Mouse (Mus musculus): ENCODE measurements around the gene Fam117b. TPM values are rescaled to one million over a fixed set of nuclear protein-coding genes. Genes with fewer than 3 reads are reported as not detected.

Gene Fam117b
- total RNA-seq, 1 experiment from 2014 or later: 31.0 TPM

DNA sequence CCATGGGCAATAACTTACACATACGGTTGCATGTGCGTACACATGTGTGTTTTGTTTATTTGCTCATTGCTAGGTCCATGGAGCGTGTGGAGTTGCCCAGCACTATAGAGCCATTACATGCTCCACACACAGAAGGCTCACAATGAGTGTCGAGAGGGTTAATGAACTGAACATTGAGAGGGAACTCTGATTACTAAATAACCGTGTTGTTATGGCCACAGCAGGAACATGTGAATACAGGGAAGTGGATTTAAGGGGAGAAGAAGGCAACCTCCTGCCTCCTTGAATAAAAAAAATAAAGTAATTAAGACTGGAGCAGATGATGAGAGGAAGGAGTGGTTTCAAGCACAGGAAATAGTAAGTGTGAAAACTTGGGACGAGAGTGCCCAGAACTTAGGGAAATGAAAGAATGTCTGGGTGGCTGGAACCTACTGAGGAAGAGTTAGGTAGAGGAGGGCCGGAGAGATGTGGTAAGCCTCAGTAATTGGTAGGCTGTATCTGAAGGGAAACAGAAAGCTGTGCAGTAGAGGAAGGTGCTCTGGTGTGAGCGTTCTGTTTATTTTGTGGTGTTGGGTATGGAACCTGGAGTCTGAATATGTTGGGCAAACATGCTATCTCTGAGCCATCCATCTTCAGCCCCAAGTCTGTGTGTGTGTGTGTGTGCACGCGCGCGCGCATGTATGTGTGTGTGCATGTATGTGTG is 5.8 kb upstream of the Fam117b start:
- ATAC-seq (replicated peaks in 1 of 2; ENCODE audit: insufficient read depth in 1 of 2, low FRiP score in 2 of 2, low TSS enrichment in 1 of 2, low read depth in 1 of 2, poor library complexity in 2 of 2, severe bottlenecking in 2 of 2): peak; percentile 70 to 80

DNA sequence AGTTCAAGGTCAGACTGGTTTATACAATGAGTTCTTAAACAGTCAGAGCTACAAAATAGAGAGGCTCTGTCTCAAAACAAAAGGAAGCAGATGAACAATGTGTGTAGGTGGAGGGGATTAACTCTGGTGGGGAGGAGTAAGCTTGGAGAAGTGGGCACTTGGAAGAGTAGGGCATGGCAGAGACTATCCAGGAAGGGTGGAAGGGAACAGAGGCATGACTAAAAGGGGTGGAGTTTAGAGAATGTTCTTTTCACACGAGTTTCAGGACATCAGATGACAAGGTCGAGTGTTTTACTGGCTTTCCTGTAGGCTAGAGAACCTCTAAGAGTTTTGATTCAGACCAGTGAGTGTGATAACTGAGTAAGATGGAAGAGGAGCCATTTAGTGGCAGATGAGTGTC is 5.1 kb upstream of the Fam117b start:
- no peak for ATAC-seq (replicated peaks in 1 of 2; ENCODE audit: insufficient read depth in 1 of 2, low FRiP score in 2 of 2, low TSS enrichment in 1 of 2, low read depth in 1 of 2, poor library complexity in 2 of 2, severe bottlenecking in 2 of 2)

DNA sequence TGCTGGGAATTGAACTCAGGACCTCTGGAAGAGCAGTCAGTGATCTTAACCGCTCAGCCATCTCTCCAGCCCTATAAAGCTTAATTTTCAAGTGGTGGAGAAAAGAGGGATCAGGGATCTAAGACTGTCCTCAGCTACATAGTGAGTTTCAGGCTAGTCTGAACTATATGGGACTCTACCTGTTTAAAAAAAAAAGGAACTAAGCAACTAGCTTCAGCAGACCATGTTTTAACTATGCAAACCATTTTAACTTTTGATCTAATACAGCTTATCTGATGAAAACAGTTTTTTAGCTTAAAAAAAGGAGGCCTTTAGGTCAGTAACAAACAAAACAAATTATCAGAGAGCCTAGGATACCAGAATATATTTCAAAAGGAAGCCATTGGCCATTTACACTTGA is 1.9 kb upstream of the Fam117b start:
- no peak for ATAC-seq (replicated peaks in 1 of 2; ENCODE audit: insufficient read depth in 1 of 2, low FRiP score in 2 of 2, low TSS enrichment in 1 of 2, low read depth in 1 of 2, poor library complexity in 2 of 2, severe bottlenecking in 2 of 2)

DNA sequence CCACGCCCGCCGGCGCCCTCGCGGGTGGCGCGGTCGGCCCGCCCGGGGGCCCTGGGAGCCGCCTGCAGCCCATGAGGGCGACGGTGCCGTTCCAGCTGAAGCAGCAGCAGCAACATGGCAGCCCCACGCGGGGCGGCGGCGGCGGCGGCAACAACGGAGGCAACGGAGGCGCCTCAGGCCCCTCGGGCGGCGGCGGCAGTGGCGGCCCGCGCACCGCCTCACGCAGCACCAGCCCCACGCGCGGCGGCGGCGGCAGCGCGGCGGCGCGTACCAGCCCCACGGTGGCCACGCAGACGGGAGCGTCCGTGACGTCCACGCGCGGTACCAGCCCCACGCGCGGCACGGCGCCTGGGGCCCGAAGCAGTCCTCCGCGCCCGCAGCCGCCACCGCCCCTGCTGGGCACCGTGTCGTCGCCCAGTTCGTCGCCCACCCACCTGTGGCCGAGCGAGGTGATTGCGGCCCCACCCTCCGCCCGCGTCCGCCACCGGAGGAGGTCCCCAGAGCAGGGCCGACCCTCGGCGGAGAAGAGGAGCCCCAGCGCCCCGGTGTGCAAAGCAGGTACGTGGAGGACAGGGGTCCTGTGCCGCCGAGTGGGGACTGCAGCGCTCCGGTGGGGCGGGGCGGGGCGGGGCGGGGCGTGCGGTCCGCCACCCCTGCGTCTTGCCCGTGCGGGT is 526 bp downstream of the Fam117b start:
- no peak for ATAC-seq (replicated peaks in 1 of 2; ENCODE audit: insufficient read depth in 1 of 2, low FRiP score in 2 of 2, low TSS enrichment in 1 of 2, low read depth in 1 of 2, poor library complexity in 2 of 2, severe bottlenecking in 2 of 2)

DNA sequence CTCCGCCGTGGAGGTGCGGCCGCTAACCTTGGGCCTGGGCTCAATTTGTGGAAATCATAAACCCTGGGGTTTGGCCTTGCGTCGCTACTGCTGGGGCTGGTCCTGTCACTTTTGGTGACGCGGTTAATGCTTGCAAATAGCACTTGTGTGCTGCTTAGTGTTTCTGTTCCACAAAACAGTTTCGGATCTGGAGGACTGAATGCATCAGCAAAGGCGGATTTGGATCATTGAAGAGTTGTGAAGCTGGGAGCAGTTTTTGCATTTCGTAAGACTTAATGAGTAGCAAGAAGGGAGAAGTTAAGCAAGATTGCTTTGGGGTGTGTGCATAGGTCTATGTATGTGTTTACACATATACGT is 1.0 kb downstream of the Fam117b start:
- peak; percentile 4 to 41; a peak in 1 of 4 replicates for ATAC-seq (replicated peaks in 1 of 2; ENCODE audit: insufficient read depth in 1 of 2, low FRiP score in 2 of 2, low TSS enrichment in 1 of 2, low read depth in 1 of 2, poor library complexity in 2 of 2, severe bottlenecking in 2 of 2)

- no peak for ATAC-seq (replicated peaks in 1 of 2; ENCODE audit: insufficient read depth in 1 of 2, low FRiP score in 2 of 2, low TSS enrichment in 1 of 2, low read depth in 1 of 2, poor library complexity in 2 of 2, severe bottlenecking in 2 of 2)
Observed at GRCm38 (mm10) chr1:59914799-59915198, 2.0 kb downstream of the Fam117b start.

GRCm38 (mm10) chr1:59915843-59916610 is 3.2 kb downstream of the Fam117b start:
- ATAC-seq (replicated peaks in 1 of 2; ENCODE audit: insufficient read depth in 1 of 2, low FRiP score in 2 of 2, low TSS enrichment in 1 of 2, low read depth in 1 of 2, poor library complexity in 2 of 2, severe bottlenecking in 2 of 2): no peak

DNA sequence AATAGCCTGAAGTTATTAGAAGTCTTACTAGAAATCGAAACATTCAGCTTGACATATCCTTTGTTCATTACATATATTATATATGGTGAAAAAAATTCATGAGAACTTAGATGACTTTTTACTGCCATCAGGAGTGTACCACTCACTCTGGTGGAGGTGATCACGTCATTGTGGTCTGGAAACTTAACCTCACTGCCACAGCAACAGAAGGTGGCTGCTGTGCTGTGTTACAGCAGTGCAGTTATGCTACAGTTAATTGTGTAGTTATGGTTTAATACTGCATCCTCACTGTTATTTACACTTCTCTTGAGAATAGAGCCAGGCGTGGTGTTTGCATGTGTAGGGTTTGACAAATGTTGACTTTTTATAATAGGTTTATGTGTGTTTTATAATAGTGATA is 4.6 kb downstream of the Fam117b start:
- ATAC-seq (replicated peaks in 1 of 2; ENCODE audit: insufficient read depth in 1 of 2, low FRiP score in 2 of 2, low TSS enrichment in 1 of 2, low read depth in 1 of 2, poor library complexity in 2 of 2, severe bottlenecking in 2 of 2): peak; percentile 38 to 39; a peak in 2 of 4 replicates

- no peak for ATAC-seq (replicated peaks in 1 of 2; ENCODE audit: insufficient read depth in 1 of 2, low FRiP score in 2 of 2, low TSS enrichment in 1 of 2, low read depth in 1 of 2, poor library complexity in 2 of 2, severe bottlenecking in 2 of 2)
Observed at GRCm38 (mm10) chr1:59918075-59918474, 5.3 kb downstream of the Fam117b start.

DNA sequence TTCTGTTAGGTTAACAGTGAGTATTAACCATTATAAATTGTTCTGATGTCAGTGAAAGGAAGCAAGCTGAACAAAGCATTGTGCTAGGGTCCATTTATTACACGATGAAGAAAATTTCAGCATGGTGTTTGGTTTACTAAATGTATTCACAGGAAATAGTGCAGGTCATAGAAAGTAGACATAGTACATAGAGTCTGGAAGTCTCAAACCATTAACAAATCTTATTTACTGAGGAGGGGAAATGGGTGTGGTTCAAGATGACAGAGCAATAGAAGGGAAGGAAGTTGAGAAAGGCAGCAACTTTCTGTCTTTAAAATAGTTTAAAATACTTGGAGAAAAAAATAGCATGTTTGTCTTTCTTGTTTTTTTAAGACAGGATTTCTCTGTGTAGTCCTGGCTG is 10.4 kb downstream of the Fam117b start:
- peak; percentile 29 to 48; a peak in 1 of 4 replicates for ATAC-seq (replicated peaks in 1 of 2; ENCODE audit: insufficient read depth in 1 of 2, low FRiP score in 2 of 2, low TSS enrichment in 1 of 2, low read depth in 1 of 2, poor library complexity in 2 of 2, severe bottlenecking in 2 of 2)

DNA sequence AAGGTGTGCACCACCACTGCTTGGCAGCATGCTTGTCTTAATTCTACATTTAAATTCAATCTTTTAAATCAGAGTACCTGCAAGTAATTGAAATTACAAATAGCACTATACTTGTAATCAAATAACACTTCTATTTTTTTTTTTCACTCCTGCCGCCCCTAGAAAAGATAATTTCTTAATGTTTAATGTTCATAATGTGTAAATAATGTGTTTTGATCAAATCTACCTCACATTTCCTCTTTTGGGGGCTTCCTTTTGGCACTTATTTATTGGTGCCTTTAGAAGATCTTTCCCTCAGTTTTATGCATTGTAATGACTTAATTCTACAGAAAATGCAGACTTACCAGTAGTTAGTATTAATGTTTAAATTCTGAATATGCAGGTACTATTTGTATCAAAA is 10.9 kb downstream of the Fam117b start:
- ATAC-seq (replicated peaks in 1 of 2; ENCODE audit: insufficient read depth in 1 of 2, low FRiP score in 2 of 2, low TSS enrichment in 1 of 2, low read depth in 1 of 2, poor library complexity in 2 of 2, severe bottlenecking in 2 of 2): no peak

DNA sequence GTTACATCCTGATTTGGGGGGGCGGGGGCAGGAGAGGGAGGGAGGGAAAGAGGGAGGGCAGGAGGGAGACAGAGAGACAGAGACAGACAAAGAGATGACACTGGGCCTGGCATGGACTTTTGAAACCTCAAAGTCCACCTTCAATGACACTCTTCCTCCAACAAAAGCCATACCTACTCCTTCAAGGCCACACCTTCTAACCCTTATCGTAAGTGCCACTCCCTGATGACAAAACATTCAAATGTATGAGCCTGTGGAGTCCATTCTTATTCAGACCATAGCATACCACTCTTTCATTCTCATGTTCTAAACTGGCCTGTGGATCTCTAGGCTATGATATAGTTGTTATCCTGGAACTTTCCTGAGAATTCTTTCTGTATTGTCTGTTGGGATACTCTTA is 11.6 kb downstream of the Fam117b start:
- ATAC-seq (replicated peaks in 1 of 2; ENCODE audit: insufficient read depth in 1 of 2, low FRiP score in 2 of 2, low TSS enrichment in 1 of 2, low read depth in 1 of 2, poor library complexity in 2 of 2, severe bottlenecking in 2 of 2): no peak

- no peak for ATAC-seq (replicated peaks in 1 of 2; ENCODE audit: insufficient read depth in 1 of 2, low FRiP score in 2 of 2, low TSS enrichment in 1 of 2, low read depth in 1 of 2, poor library complexity in 2 of 2, severe bottlenecking in 2 of 2)
Observed at GRCm38 (mm10) chr1:59926021-59926672, 13.3 kb downstream of the Fam117b start.

- no peak for ATAC-seq (replicated peaks in 1 of 2; ENCODE audit: insufficient read depth in 1 of 2, low FRiP score in 2 of 2, low TSS enrichment in 1 of 2, low read depth in 1 of 2, poor library complexity in 2 of 2, severe bottlenecking in 2 of 2)
Observed at GRCm38 (mm10) chr1:59927131-59927680, 14.4 kb downstream of the Fam117b start.

DNA sequence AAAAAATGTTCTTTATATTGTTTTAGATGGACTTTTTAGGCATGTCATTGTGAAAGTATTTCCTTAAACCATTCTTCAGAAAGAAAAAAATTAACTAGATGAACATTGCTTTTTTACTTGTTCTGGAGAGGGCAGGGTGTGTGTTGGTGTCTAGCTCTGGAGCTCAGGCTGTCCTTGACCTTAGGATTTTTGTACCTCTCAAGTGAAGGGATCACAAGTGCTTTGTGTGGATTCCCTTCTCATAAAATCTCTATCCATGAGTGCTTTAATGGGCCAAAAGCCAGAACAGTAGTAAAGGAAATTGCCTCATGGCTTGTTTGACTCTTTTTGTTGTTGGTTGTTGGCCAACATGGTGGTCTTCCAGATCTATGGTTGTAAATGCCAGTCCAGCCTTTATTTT is 18.1 kb downstream of the Fam117b start:
- ATAC-seq (replicated peaks in 1 of 2; ENCODE audit: insufficient read depth in 1 of 2, low FRiP score in 2 of 2, low TSS enrichment in 1 of 2, low read depth in 1 of 2, poor library complexity in 2 of 2, severe bottlenecking in 2 of 2): no peak

DNA sequence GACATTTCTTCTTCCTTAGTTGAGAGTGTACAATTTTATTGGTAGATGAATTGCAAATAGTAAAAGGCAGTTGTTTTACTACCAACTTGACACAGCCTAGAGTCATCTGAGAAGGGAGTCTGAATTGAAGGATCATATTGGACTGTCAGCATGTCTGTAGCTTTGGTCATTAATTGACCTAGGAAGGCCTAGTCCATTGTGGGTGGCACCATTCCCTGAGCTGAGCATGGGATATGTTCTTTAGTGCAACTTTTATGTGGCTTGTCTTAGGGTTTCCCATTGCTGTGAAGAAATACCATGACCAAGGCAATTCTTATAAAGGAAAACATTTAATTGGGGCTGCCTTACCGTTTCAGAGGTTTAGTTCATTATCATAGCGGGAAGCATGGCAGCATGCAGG is 20.2 kb downstream of the Fam117b start:
- no peak for ATAC-seq (replicated peaks in 1 of 2; ENCODE audit: insufficient read depth in 1 of 2, low FRiP score in 2 of 2, low TSS enrichment in 1 of 2, low read depth in 1 of 2, poor library complexity in 2 of 2, severe bottlenecking in 2 of 2)

GRCm38 (mm10) chr1:59941063-59941462 is 28.3 kb downstream of the Fam117b start:
- ATAC-seq (replicated peaks in 1 of 2; ENCODE audit: insufficient read depth in 1 of 2, low FRiP score in 2 of 2, low TSS enrichment in 1 of 2, low read depth in 1 of 2, poor library complexity in 2 of 2, severe bottlenecking in 2 of 2): no peak
